Mouse (Mus musculus) limb, embryonic 14.5 days (tissue): ENCODE results near the gene 3300002I08Rik. TPM values are rescaled to one million over a fixed set of nuclear protein-coding genes. Genes with fewer than 3 reads are reported as not detected.
"Not testable (repeated sequence)": the region's sequence is repeated elsewhere in the genome, so short reads cannot be mapped to it uniquely, and the experiment has no call there.

ENCODE experiments used
- ATAC-seq: fragments of 200-750 bp; cut with Nextera tagmentation; 2 replicates; pipeline ENCODE4 v1.8.0; 2017; ENCODE audit warnings: low read depth, moderate number of reproducible peaks, moderate TSS enrichment; ENCODE audit not compliant: low FRiP score
- DNase-seq: peaks from one replicate; pipeline ENCODE4 v3.0.0-alpha.2; 2015; ENCODE audit warnings: low spot score
- H3K27ac ChIP-seq: fragments of 300-500 bp; sonication (generic); replicated peaks from 2 replicates; pipeline ENCODE4 v1.5.1; 2014; ENCODE audit warnings: low read depth, mild to moderate bottlenecking, low read length, moderate library complexity, mixed read lengths
- H3K27me3 ChIP-seq: fragments of 300-500 bp; sonication (generic); 2 replicates; pipeline ENCODE4 v1.6.1; 2014; ENCODE audit warnings: low read length, mixed read lengths; ENCODE audit not compliant: control insufficient read depth, insufficient read depth
- H3K36me3 ChIP-seq: fragments of 300-500 bp; sonication (generic); 2 replicates; pipeline ENCODE4 v1.6.1; 2014; ENCODE audit warnings: mild to moderate bottlenecking, low read length, moderate library complexity, mixed read lengths; ENCODE audit not compliant: control insufficient read depth, insufficient read depth
- H3K4me1 ChIP-seq: fragments of 300-500 bp; sonication (generic); 2 replicates; pipeline ENCODE4 v1.6.1; 2014; ENCODE audit warnings: antibody characterized with exemption, low read length, mixed read lengths; ENCODE audit not compliant: control insufficient read depth, insufficient read depth
- H3K4me2 ChIP-seq: fragments of 300-500 bp; sonication (generic); replicated peaks from 2 replicates; pipeline ENCODE4 v1.6.1; 2014; ENCODE audit warnings: low read depth, mild to moderate bottlenecking, low read length, moderate library complexity; ENCODE audit not compliant: severe bottlenecking
- H3K4me3 ChIP-seq: fragments of 300-500 bp; sonication (generic); replicated peaks from 2 replicates; pipeline ENCODE4 v1.5.1; 2014; ENCODE audit warnings: low read length
- H3K9ac ChIP-seq: fragments of 300-500 bp; sonication (generic); 2 replicates; pipeline ENCODE4 v1.6.1; 2014; ENCODE audit warnings: mild to moderate bottlenecking, low read depth, low read length, moderate library complexity; ENCODE audit not compliant: severe bottlenecking
- H3K9me3 ChIP-seq: fragments of 300-500 bp; sonication (generic); 2 replicates; pipeline ENCODE4 v1.6.1; 2016; ENCODE audit warnings: low read length; ENCODE audit not compliant: control insufficient read depth
- POLR2A ChIP-seq: fragments of 200-500 bp; IDR thresholded peaks from 2 replicates; pipeline ENCODE4 v1.8.0; 2012; ENCODE audit warnings: inconsistent platforms, mild to moderate bottlenecking, moderate library complexity, borderline replicate concordance; ENCODE audit not compliant: insufficient read depth, insufficient read length; ENCODE audit errors: extremely low read depth
- WGBS: fragments of 180-500 bp; shearing (Covaris S2); extraction: QIAGEN DNeasy Blood & Tissue Kit; methylation state at CpG from one replicate; pipeline ENCODE4 v1.1.7; 2014; 5-methylcytosine and 5-hydroxymethylcytosine counted together
- polyA plus RNA-seq, 2 experiments: library from polyadenylated mRNA; depleted of rRNA in 1 of 2; stranded (reverse) in 1 of 2; unstranded in 1 of 2; fragments of >200 nt; fragmentation: Nextera tagmentation in 1 of 2; extraction: Ambion mirVana in 1 of 2; gene quantifications; 2 replicates each; pipeline versions ENCODE4 v1.2.1 to v1.2.3; 2012 to 2014

Gene 3300002I08Rik
- 2.7 and 2.8 TPM in 2 replicates for polyA plus RNA-seq (2012; rRNA removed)
- 9.0 TPM in 2 replicates for polyA plus RNA-seq (2014; fragmentation: Nextera tagmentation; extraction: Ambion mirVana)

- not testable (repeated sequence) for H3K4me1 ChIP-seq, H3K27me3 ChIP-seq, H3K36me3 ChIP-seq, H3K9me3 ChIP-seq
- peak within 1 kb of the TSS; percentile 48 for H3K4me2 ChIP-seq
- WGBS: under 1% methylated on average over 14 of the region's 17 CpGs
- peak; percentile 92 for DNase-seq
- 0 out of 2 replicates have a peak within 1 kb of the TSS, but pooled peaks have one; percentile 48 for H3K27ac ChIP-seq
- H3K4me3 ChIP-seq: peak within 1 kb of the TSS; percentile 62
- H3K9ac ChIP-seq: peak within 1 kb of the TSS; percentile 77
- ATAC-seq: peak; percentile 97
Observed at GRCm38 (mm10) chr2:150362113-150362877, at the start of gene 3300002I08Rik. 3300002I08Rik (minus strand) TSS chr2:150362765.

- not testable (repeated sequence) for H3K4me3 ChIP-seq, H3K36me3 ChIP-seq, H3K4me2 ChIP-seq, H3K4me1 ChIP-seq, H3K27me3 ChIP-seq, ATAC-seq, H3K9ac ChIP-seq, DNase-seq, H3K27ac ChIP-seq
- H3K9me3 ChIP-seq: peaks cover 19% of the 10 kb centered on the region; the same call in 1 of the 2 replicates
- 95% methylated on average over 17 of the region's 17 CpGs for WGBS
Observed at GRCm38 (mm10) chr2:150412146-150412545, 49.6 kb upstream of the 3300002I08Rik start.

GRCm38 (mm10) chr2:150390198-150390597 is 27.6 kb upstream of the 3300002I08Rik start:
- ATAC-seq (no peak), DNase-seq (no peak)
- Histone ChIP-seq H3K4me3 (no peak overlapping the region), H3K9me3 (no peaks in the 10 kb centered on the region), H3K27ac (no peak overlapping the region), H3K36me3 (no peaks in the 10 kb centered on the region), H3K4me2 (no peak overlapping the region), H3K4me1 (no peaks in the 10 kb centered on the region), H3K9ac (no peak overlapping the region), H3K27me3 (no peaks in the 10 kb centered on the region)
- no peak for TF ChIP-seq POLR2A
- 81% methylated on average over 1 of the region's 1 CpGs for WGBS

GRCm38 (mm10) chr2:150385553-150386106 is 23.1 kb upstream of the 3300002I08Rik start:
- not testable (repeated sequence) for H3K4me2 ChIP-seq, H3K4me3 ChIP-seq, H3K9ac ChIP-seq, H3K27ac ChIP-seq, H3K36me3 ChIP-seq, H3K9me3 ChIP-seq, ATAC-seq, H3K27me3 ChIP-seq, DNase-seq, H3K4me1 ChIP-seq
- WGBS: 92% methylated on average over 18 of the region's 19 CpGs

- no peaks in the 10 kb centered on the region for H3K27me3 ChIP-seq
- no peak for TF ChIP-seq POLR2A
- H3K4me2 ChIP-seq: peak overlapping the region; percentile 48
- DNase-seq: no peak
- H3K9me3 ChIP-seq: no peaks in the 10 kb centered on the region
- peak overlapping the region; percentile 62 for H3K4me3 ChIP-seq
- peak overlapping the region; percentile 77 for H3K9ac ChIP-seq
- no peaks in the 10 kb centered on the region for H3K36me3 ChIP-seq
- ATAC-seq: peak; percentile 13; the same call in 1 of the 2 replicates
- 9% methylated on average over 4 of the region's 4 CpGs for WGBS
- no peaks in the 10 kb centered on the region for H3K4me1 ChIP-seq
- H3K27ac ChIP-seq: no peak overlapping the region
Observed at GRCm38 (mm10) chr2:150362878-150363229, 289 bp upstream of the 3300002I08Rik start.

GRCm38 (mm10) chr2:150357136-150357535 is 5.4 kb downstream of the 3300002I08Rik start:
- H3K4me3 ChIP-seq, H3K9me3 ChIP-seq, H3K4me2 ChIP-seq, H3K9ac ChIP-seq, DNase-seq, H3K36me3 ChIP-seq, H3K4me1 ChIP-seq, H3K27ac ChIP-seq, H3K27me3 ChIP-seq, ATAC-seq: not testable (repeated sequence)
